Mouse (Mus musculus): ENCODE measurements around the gene Trir. TPM values are rescaled to one million over a fixed set of nuclear protein-coding genes. Genes with fewer than 3 reads are reported as not detected.
A peak's percentile ranks its signal among the peaks of the same experiment; 100 is the strongest.

The Trir gene
- polyA plus RNA-seq, 1 experiment: 539 TPM

DNA sequence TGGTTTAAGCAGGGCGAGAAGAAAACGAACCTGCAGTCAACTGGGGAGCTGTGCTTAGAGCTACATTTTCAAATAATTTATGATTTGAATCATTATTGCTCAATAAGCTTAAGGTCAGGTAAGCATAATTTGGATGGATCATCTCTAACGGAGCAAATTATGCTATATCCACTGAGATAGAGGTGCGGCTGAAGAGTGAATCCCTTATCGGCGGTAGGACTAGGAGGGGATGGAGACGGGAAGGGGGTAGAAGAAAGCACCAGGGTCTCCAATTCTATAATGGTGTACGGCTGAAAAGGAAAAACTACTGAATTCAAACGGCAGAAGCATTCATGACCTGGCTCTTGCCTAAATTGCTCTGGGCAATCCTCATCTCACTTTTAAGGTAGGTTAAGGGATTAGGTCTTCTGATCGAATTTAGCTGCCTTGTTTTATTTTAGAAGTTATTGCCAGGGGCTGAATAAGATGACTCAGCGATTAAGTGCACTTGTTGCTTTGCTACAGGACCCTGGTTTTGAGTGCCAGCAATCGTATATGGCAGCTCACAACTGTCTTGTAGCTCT is 8.6 kb downstream of the Trir start:
- Histone ChIP-seq H3K4me3 (replicated peaks) (peak overlapping the region; percentile 96), H3K27me3 (replicated peaks) (no peaks in the 10 kb centered on the region), H3K36me3 (replicated peaks; ENCODE audit: low read length) (peaks cover 43% of the 10 kb centered on the region), H3K4me1 (peaks cover 57% of the 10 kb centered on the region), H3K9me3 (no peaks in the 10 kb centered on the region)
- TF ChIP-seq FLI1 (IDR thresholded peaks at IDR 0.05; ENCODE audit: low read length) (no peak), GATA1 (IDR thresholded peaks at IDR 0.05; ENCODE audit: borderline replicate concordance, low read length) (no peak)

GRCm38 (mm10) chr8:85035728-85036310 is 9.2 kb downstream of the Trir start:
- H3K36me3 ChIP-seq (replicated peaks; ENCODE audit: low read length): peaks cover 43% of the 10 kb centered on the region
- H3K27me3 ChIP-seq (replicated peaks): no peaks in the 10 kb centered on the region
- peaks cover 59% of the 10 kb centered on the region for H3K4me1 ChIP-seq
- no peaks in the 10 kb centered on the region for H3K9me3 ChIP-seq
- H3K4me3 ChIP-seq (replicated peaks): peak overlapping the region; percentile 96
- TF ChIP-seq GATA1 (IDR thresholded peaks at IDR 0.05; ENCODE audit: borderline replicate concordance, low read length) (no peak), FLI1 (IDR thresholded peaks at IDR 0.05; ENCODE audit: low read length) (no peak)

- Histone ChIP-seq H3K9me3 (no peaks in the 10 kb centered on the region), H3K4me3 (replicated peaks) (peak overlapping the region; percentile 96), H3K27me3 (replicated peaks) (no peaks in the 10 kb centered on the region), H3K4me1 (peaks cover 63% of the 10 kb centered on the region), H3K36me3 (replicated peaks; ENCODE audit: low read length) (peaks cover 44% of the 10 kb centered on the region)
- TF ChIP-seq FLI1 (IDR thresholded peaks at IDR 0.05; ENCODE audit: low read length) (no peak), GATA1 (IDR thresholded peaks at IDR 0.05; ENCODE audit: borderline replicate concordance, low read length) (no peak)
Observed at GRCm38 (mm10) chr8:85036381-85036717, 9.7 kb downstream of the Trir start.

GRCm38 (mm10) chr8:85036718-85037365 is 10.2 kb downstream of the Trir start, which contains the start of gene Tnpo2:
Gene Tnpo2, plus strand, starts transcription at chr8:85036915.
- H3K27me3 ChIP-seq (replicated peaks): no peaks in the 10 kb centered on the region
- H3K4me1 ChIP-seq: peaks cover 63% of the 10 kb centered on the region
- TF ChIP-seq FLI1 (IDR thresholded peaks at IDR 0.05; ENCODE audit: low read length) (no peak), GATA1 (IDR thresholded peaks at IDR 0.05; ENCODE audit: borderline replicate concordance, low read length) (no peak)
- peak within 1 kb of the TSS; percentile 96 for H3K4me3 ChIP-seq (replicated peaks)
- no peaks in the 10 kb centered on the region for H3K9me3 ChIP-seq
- peaks cover 44% of the 10 kb centered on the region for H3K36me3 ChIP-seq (replicated peaks; ENCODE audit: low read length)

DNA sequence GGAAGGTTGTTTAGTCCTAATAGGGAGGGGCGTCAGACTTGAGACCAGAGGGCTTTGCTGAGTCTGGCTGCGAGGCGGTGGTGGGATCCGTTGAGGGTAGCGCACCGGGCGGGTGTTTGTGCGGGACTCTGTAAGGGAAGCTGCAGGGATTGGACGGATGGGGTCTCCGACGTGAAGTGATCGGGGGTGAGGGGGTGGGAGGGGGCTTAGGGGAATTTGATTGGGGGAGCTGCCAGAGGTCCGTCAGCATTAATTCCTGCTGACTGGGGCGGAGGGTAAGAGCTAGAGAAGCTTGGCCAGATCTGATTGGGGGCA is 10.7 kb downstream of the Trir start:
- Histone ChIP-seq H3K4me3 (replicated peaks) (peak overlapping the region; percentile 96), H3K36me3 (replicated peaks; ENCODE audit: low read length) (peaks cover 44% of the 10 kb centered on the region), H3K27me3 (replicated peaks) (no peaks in the 10 kb centered on the region), H3K9me3 (no peaks in the 10 kb centered on the region), H3K4me1 (peaks cover 62% of the 10 kb centered on the region)
- TF ChIP-seq FLI1 (IDR thresholded peaks at IDR 0.05; ENCODE audit: low read length) (no peak), GATA1 (IDR thresholded peaks at IDR 0.05; ENCODE audit: borderline replicate concordance, low read length) (no peak)

DNA sequence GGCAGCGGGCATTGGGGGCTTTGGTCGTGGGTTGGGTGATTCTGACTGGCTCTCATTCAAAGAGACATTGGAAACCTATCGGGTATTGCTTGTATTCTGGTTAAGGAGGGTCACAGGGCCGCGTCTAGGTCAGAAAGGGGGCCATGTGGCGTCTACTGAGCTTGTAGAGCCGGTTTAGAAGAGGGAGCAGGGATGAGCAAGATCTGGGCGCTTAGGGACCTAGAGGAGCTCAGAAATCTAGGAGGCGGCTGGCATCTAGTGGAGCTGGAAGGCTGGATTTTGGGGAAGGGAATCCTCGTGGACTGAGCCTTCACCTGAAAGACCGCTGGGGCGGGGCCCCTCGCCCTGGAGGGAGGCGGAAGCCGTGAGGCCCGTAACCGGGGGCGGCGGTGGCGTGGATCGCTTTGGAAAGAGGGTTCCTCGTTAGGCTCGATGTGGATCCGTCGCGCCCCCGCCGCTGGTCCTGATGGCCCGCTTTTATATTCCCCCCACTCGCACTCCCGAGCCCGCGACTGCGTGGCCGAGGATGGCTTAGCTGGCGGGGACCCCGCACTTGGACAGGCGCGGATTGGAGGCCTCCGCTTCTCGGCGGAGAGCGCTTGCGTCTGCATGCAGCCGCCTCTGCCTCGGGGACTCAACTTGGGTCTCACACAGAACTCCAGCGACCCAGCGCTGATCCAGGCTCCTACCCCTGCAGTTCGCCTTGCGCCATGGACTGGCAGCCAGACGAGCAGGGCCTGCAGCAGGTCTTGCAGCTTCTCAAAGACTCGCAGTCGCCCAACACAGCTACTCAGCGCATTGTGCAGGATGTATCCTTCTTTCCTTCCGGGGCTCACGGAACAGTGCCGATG is 11.3 kb downstream of the Trir start:
- Histone ChIP-seq H3K36me3 (replicated peaks; ENCODE audit: low read length) (peaks cover 43% of the 10 kb centered on the region), H3K9me3 (no peaks in the 10 kb centered on the region), H3K4me3 (replicated peaks) (peak overlapping the region; percentile 96), H3K27me3 (replicated peaks) (no peaks in the 10 kb centered on the region), H3K4me1 (peaks cover 60% of the 10 kb centered on the region)
- no peak for TF ChIP-seq GATA1 (IDR thresholded peaks at IDR 0.05; ENCODE audit: borderline replicate concordance, low read length)
- no peak for TF ChIP-seq FLI1 (IDR thresholded peaks at IDR 0.05; ENCODE audit: low read length)

GRCm38 (mm10) chr8:85043619-85044018 is 17.0 kb downstream of the Trir start:
- no peaks in the 10 kb centered on the region for H3K9me3 ChIP-seq
- H3K4me1 ChIP-seq: peaks cover 38% of the 10 kb centered on the region
- no peak overlapping the region for H3K4me3 ChIP-seq (replicated peaks)
- H3K27me3 ChIP-seq (replicated peaks): no peaks in the 10 kb centered on the region
- H3K36me3 ChIP-seq (replicated peaks; ENCODE audit: low read length): peaks cover 87% of the 10 kb centered on the region
- TF ChIP-seq FLI1 (IDR thresholded peaks at IDR 0.05; ENCODE audit: low read length) (no peak), GATA1 (IDR thresholded peaks at IDR 0.05; ENCODE audit: borderline replicate concordance, low read length) (no peak)

DNA sequence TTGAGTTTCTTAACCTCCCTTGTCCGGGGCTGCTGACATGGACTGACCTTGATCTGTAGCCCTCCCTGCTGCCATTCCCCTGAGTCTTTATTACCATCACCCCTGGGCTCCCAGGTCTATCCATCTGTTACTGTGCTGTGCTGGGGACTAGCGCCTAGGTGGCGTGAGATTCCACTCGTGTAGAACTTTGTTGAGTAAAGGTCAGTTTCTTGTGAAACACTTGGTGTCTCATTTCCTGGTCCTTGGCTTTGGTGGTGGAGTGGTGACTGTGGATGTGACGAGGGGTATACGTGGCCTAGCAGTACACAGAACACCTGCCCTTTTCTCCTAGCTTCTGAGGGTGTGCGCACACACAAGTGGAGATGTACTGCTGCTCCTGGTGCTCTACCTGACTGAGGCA is 30.7 kb downstream of the Trir start:
- Histone ChIP-seq H3K4me3 (replicated peaks) (no peak overlapping the region), H3K36me3 (replicated peaks; ENCODE audit: low read length) (peaks cover 62% of the 10 kb centered on the region), H3K9me3 (no peaks in the 10 kb centered on the region), H3K27me3 (replicated peaks) (peaks cover 4% of the 10 kb centered on the region), H3K4me1 (peaks cover 22% of the 10 kb centered on the region)
- TF ChIP-seq FLI1 (IDR thresholded peaks at IDR 0.05; ENCODE audit: low read length) (no peak), GATA1 (IDR thresholded peaks at IDR 0.05; ENCODE audit: borderline replicate concordance, low read length) (no peak)

GRCm38 (mm10) chr8:85059879-85060616 is 33.4 kb downstream of the Trir start, which contains the start of gene Fbxw9:
Gene Fbxw9, plus strand, starts transcription at chr8:85060055.
- TF ChIP-seq FLI1 (IDR thresholded peaks at IDR 0.05; ENCODE audit: low read length) (no peak), GATA1 (IDR thresholded peaks at IDR 0.05; ENCODE audit: borderline replicate concordance, low read length) (no peak)
- H3K4me3 ChIP-seq (replicated peaks): peak within 1 kb of the TSS; percentile 100
- H3K27me3 ChIP-seq (replicated peaks): peaks cover 4% of the 10 kb centered on the region
- H3K9me3 ChIP-seq: no peaks in the 10 kb centered on the region
- H3K4me1 ChIP-seq: peaks cover 27% of the 10 kb centered on the region
- peaks cover 47% of the 10 kb centered on the region for H3K36me3 ChIP-seq (replicated peaks; ENCODE audit: low read length)

Data from megakaryocyte, embryonic 14.5 days (primary cell).